8 mouse cellular contexts compared by ENCODE assay signal in genomic region chr11:98019883-98020610, GRCm38 (mm10). TPM values are rescaled to one million over a fixed set of nuclear protein-coding genes. Genes with fewer than 3 reads are reported as not detected.
DNase-seq lines count a peak whose midpoint lies in the region; ATAC-seq and TF ChIP-seq lines count a peak whose summit lies in the region.
"Had no signal": no experiment of that assay in that cellular context is flagged by ENCODE, and none has a peak within 500 bp of the region (broad histone marks: within the 10 kb centered on the region; RNA-seq: fewer than 3 reads in every experiment).

No protein-coding gene starts in this region.

- no peak for TF ChIP-seq CTCF in E14TG2a.4 (conservative IDR thresholded peaks at IDR 0.05; ENCODE audit: low read length)

- H3K4me1 ChIP-seq in E14TG2a.4 (replicated peaks; ENCODE audit: low read depth, low read length), result peaks cover 58% of the 10 kb centered on the region
- H3K4me1 ChIP-seq in midbrain, embryonic 12.5 days, result peaks cover 44% of the 10 kb centered on the region

- ATAC-seq in hematopoietic stem cell, adult 5-6 weeks (replicated peaks in 1 of 2; ENCODE audit: insufficient read depth in 1 of 2, low FRiP score in 2 of 2, low TSS enrichment in 1 of 2, low read depth in 1 of 2, poor library complexity in 2 of 2, severe bottlenecking in 2 of 2), result peak; percentile 21 to 30; a peak in 2 of 4 replicates
- ATAC-seq in midbrain, embryonic 12.5 days (ENCODE audit: low FRiP score, low read depth), result no peak

- peak overlapping the region; percentile 77 for H3K4me2 ChIP-seq in midbrain, embryonic 12.5 days (replicated peaks)
- H3K4me2 ChIP-seq: lung, embryonic 15.5 days had no signal

- DNase-seq in CD4-positive, CD25-positive, alpha-beta regulatory T cell, adult 2 months (ENCODE audit: low read depth, low spot score), result peak; percentile 53
- DNase-seq in lung, adult 18-20 months, result no peak
- DNase-seq in retina, embryonic 14.5 days (ENCODE audit: low spot score), result no peak
- DNase-seq in adrenal gland, postnatal 36 days, result no peak

- peak overlapping the region; percentile 48 for H3K4me3 ChIP-seq in E14TG2a.4 (replicated peaks; ENCODE audit: low read length)
- peak overlapping the region; percentile 75 for H3K4me3 ChIP-seq in midbrain, embryonic 12.5 days
- H3K4me3 ChIP-seq: lung, embryonic 15.5 days had no signal

- no peaks in the 10 kb centered on the region for H3K9me3 ChIP-seq in E14TG2a.4 (ENCODE audit: low read length)
- H3K9me3 ChIP-seq in midbrain, embryonic 12.5 days, result no peaks in the 10 kb centered on the region
- H3K9me3 ChIP-seq: lung, embryonic 15.5 days had no signal

- peaks cover 37% of the 10 kb centered on the region for H3K36me3 ChIP-seq in E14TG2a.4 (ENCODE audit: insufficient read depth, low read length)
- H3K36me3 ChIP-seq in midbrain, embryonic 12.5 days, result peaks cover 29% of the 10 kb centered on the region

- peak overlapping the region; percentile 80 for H3K27ac ChIP-seq in midbrain, embryonic 12.5 days (replicated peaks)
- H3K27ac ChIP-seq: lung, embryonic 15.5 days had no signal

- 29% methylated on average over 8 of the region's 8 CpGs for WGBS in midbrain, embryonic 12.5 days

- H3K27me3 ChIP-seq in E14TG2a.4 (ENCODE audit: insufficient read depth, low read length), result peaks cover 5% of the 10 kb centered on the region; the same call in 1 of the 2 replicates
- H3K27me3 ChIP-seq in midbrain, embryonic 12.5 days, result peaks cover 8% of the 10 kb centered on the region; the same call in 1 of the 2 replicates
- H3K27me3 ChIP-seq: lung, embryonic 15.5 days had no signal

- H3K9ac ChIP-seq in midbrain, embryonic 12.5 days (replicated peaks), result peak overlapping the region; percentile 41
- H3K9ac ChIP-seq: lung, embryonic 15.5 days had no signal

RNA-seq across cellular contexts. Expression of gene Cacnb1, which starts 2.8 kb away (rescaled TPM):
- 2.9 and 6.9 TPM in 2 replicates for total RNA-seq in hematopoietic stem cell, adult 5-6 weeks (2017)
- polyA plus RNA-seq in midbrain, embryonic 12.5 days (2016; fragmentation: Nextera tagmentation; extraction: Ambion mirVana), result 34.3 and 35.2 TPM in 2 replicates
- total RNA-seq in adrenal gland, postnatal 36 days (2021), result 1 to 10 TPM; 6.9 to 8.4 TPM

RNA-seq across cellular contexts. Expression of gene Rpl19, which starts 6.5 kb away (rescaled TPM):
- 1,707 and 1,745 TPM in 2 replicates for total RNA-seq in hematopoietic stem cell, adult 5-6 weeks (2017)
- 741 and 746 TPM in 2 replicates for polyA plus RNA-seq in midbrain, embryonic 12.5 days (2016; fragmentation: Nextera tagmentation; extraction: Ambion mirVana)
- 1,000 to 10,000 TPM; 1,174 to 1,217 TPM for total RNA-seq in adrenal gland, postnatal 36 days (2021)

RNA-seq across cellular contexts. Expression of gene Arl5c, which starts 24.1 kb away (rescaled TPM):
- total RNA-seq in hematopoietic stem cell, adult 5-6 weeks (2017), result 1.3 and 3.2 TPM in 2 replicates
- 6.3 and 7.4 TPM in 2 replicates for polyA plus RNA-seq in midbrain, embryonic 12.5 days (2016; fragmentation: Nextera tagmentation; extraction: Ambion mirVana)
- total RNA-seq in adrenal gland, postnatal 36 days (2021), result under 1 TPM; 0.76 to 0.92 TPM

RNA-seq across cellular contexts. Expression of gene Stac2, which starts 33.2 kb away (rescaled TPM):
- not detected in 2 replicates for total RNA-seq in hematopoietic stem cell, adult 5-6 weeks (2017)
- polyA plus RNA-seq in midbrain, embryonic 12.5 days (2016; fragmentation: Nextera tagmentation; extraction: Ambion mirVana), result 0.62 and 0.73 TPM in 2 replicates
- 1 to 10 TPM; 1.7 to 6.9 TPM for total RNA-seq in adrenal gland, postnatal 36 days (2021)

RNA-seq across cellular contexts. Expression of gene Plxdc1, which starts 33.8 kb away (rescaled TPM):
- 0.56 and 5.5 TPM in 2 replicates for total RNA-seq in hematopoietic stem cell, adult 5-6 weeks (2017)
- 0.34 and 0.48 TPM in 2 replicates for polyA plus RNA-seq in midbrain, embryonic 12.5 days (2016; fragmentation: Nextera tagmentation; extraction: Ambion mirVana)
- 10 to 100 TPM in 1 of 2 experiments, 1 to 10 TPM in 1; 7.1 to 17.2 TPM for total RNA-seq in adrenal gland, postnatal 36 days (2021)
